Mouse (Mus musculus): ENCODE results near the gene Aff3. TPM values are rescaled to one million over a fixed set of nuclear protein-coding genes. Genes with fewer than 3 reads are reported as not detected.

Gene Aff3
- total and polyA plus RNA-seq, 3 experiments = 1.4 to 3.1 (median 2.4) TPM

DNA sequence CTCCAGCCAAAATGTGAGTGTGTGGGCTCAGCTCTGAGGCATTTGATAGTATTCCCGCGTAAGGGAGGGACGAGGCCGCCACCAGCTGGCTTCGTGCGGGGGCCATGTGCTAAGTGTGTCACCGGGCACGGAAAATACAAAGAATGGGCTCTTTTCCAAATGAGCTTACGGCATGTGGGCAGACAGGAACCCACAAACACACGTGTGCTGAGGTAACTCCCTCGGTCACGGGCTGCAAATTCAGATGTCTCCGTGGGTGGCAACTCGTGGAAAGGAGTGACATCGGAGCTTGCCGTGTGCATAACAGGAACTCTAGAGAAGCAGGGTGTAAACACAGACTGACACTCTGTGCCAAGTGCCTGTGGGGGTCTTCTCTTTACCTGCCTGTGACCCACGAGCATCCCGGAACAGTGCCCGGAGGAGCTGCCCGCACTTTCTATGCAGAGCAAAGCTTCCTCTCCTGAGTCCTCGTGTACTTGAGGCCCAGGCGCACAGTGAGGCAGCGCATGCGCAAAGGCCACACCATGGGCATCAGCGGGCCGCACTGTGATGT is 305.9 kb downstream of the Aff3 start:
- peak overlapping the region; percentile 9; the same call in 1 of the 2 replicates for H3K27ac ChIP-seq
- H3K4me1 ChIP-seq (ENCODE audit: control insufficient read depth, insufficient read depth, low read length) = peaks cover 2% of the 10 kb centered on the region; the same call in 1 of the 2 replicates
- intact Hi-C loops (cut with DNase I) = no loop called here
- no peak overlapping the region for H3K4me3 ChIP-seq
- no peaks in the 10 kb centered on the region for H3K36me3 ChIP-seq (ENCODE audit: control insufficient read depth, insufficient read depth, low read length)
- H3K9ac ChIP-seq (ENCODE audit: low read depth, low read length) = no peak overlapping the region
- TF ChIP-seq POLR2A (IDR thresholded peaks at IDR 0.05; ENCODE audit: insufficient read depth, low read depth, low read length) (no peak), EP300 (IDR thresholded peaks at IDR 0.05; ENCODE audit: insufficient read depth, low read depth, low read length) (no peak), CTCF (IDR thresholded peaks at IDR 0.05) (no peak)
- WGBS = 74% methylated on average over 26 of the region's 26 CpGs
- no peaks in the 10 kb centered on the region for H3K79me2 ChIP-seq (replicated peaks; ENCODE audit: control insufficient read depth, insufficient read depth, low read length)
- no peaks in the 10 kb centered on the region for H3K27me3 ChIP-seq (ENCODE audit: control insufficient read depth, insufficient read depth, low read length)
- DNase-seq = no peak

DNA sequence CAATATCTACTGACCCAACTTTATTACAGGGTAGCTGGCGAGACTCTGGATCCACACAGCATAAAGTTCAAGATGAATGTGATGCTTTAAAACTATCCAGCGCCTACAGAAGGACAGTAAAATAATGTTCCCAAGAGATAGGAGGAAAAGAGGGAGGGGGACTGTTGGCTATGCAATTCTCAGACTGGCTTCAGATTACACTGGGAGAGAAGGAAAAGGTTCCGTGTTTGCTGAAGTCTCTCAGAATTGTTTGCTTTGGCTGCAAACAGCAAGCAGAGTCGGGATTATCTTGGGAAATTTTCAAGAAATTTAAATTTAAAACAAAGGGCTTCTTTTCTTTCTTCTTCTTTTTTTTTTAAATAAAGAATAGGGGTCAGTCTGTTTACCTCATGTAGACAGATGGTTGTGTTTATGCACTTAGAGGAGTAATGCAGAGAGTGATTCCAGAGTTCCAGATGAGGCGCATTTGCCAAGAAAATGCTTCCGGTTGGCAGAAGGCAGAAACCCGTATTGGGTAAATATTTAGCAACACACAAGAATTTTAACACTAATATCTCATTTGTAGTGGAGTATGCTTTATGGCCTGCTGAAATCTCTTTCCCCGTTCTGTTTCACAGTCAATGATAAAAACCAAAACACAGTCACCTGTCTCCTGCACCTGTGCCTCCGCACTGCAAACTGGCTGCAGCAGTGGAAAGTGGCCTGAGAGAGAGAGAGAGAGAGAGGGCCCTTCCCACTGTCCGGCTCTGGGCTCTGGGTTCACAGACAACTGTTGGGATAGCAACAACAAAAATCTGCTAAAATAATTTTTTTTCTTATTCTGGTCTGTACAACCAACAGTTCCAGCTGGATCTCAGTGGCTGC is 306.6 kb downstream of the Aff3 start:
- WGBS = 48% methylated on average over 10 of the region's 10 CpGs
- intact Hi-C loops (cut with DNase I) = no loop called here
- H3K4me1 ChIP-seq (ENCODE audit: control insufficient read depth, insufficient read depth, low read length) = peaks cover 2% of the 10 kb centered on the region; the same call in 1 of the 2 replicates
- H3K4me3 ChIP-seq = no peak overlapping the region
- H3K9ac ChIP-seq (ENCODE audit: low read depth, low read length) = no peak overlapping the region
- TF ChIP-seq CTCF (IDR thresholded peaks at IDR 0.05) (no peak), POLR2A (IDR thresholded peaks at IDR 0.05; ENCODE audit: insufficient read depth, low read depth, low read length) (no peak), EP300 (IDR thresholded peaks at IDR 0.05; ENCODE audit: insufficient read depth, low read depth, low read length) (no peak)
- H3K36me3 ChIP-seq (ENCODE audit: control insufficient read depth, insufficient read depth, low read length) = no peaks in the 10 kb centered on the region
- peak; percentile 56 for DNase-seq
- no peaks in the 10 kb centered on the region for H3K27me3 ChIP-seq (ENCODE audit: control insufficient read depth, insufficient read depth, low read length)
- H3K27ac ChIP-seq = no peak overlapping the region; the same call in 1 of the 2 replicates
- no peaks in the 10 kb centered on the region for H3K79me2 ChIP-seq (replicated peaks; ENCODE audit: control insufficient read depth, insufficient read depth, low read length)

GRCm38 (mm10) chr1:38354585-38354984 is 310.2 kb downstream of the Aff3 start:
- no peak overlapping the region for H3K27ac ChIP-seq
- 85% methylated on average over 4 of the region's 4 CpGs for WGBS
- no peak for DNase-seq
- intact Hi-C loops (cut with DNase I) = no loop called here
- no peaks in the 10 kb centered on the region for H3K79me2 ChIP-seq (replicated peaks; ENCODE audit: control insufficient read depth, insufficient read depth, low read length)
- no peak overlapping the region for H3K9ac ChIP-seq (ENCODE audit: low read depth, low read length)
- TF ChIP-seq CTCF (IDR thresholded peaks at IDR 0.05) = no peak
- no peak for TF ChIP-seq EP300 (IDR thresholded peaks at IDR 0.05; ENCODE audit: insufficient read depth, low read depth, low read length)
- TF ChIP-seq POLR2A (IDR thresholded peaks at IDR 0.05; ENCODE audit: insufficient read depth, low read depth, low read length) = no peak
- H3K4me1 ChIP-seq (ENCODE audit: control insufficient read depth, insufficient read depth, low read length) = peaks cover 2% of the 10 kb centered on the region; the same call in 1 of the 2 replicates
- H3K4me3 ChIP-seq = no peak overlapping the region
- H3K36me3 ChIP-seq (ENCODE audit: control insufficient read depth, insufficient read depth, low read length) = no peaks in the 10 kb centered on the region
- no peaks in the 10 kb centered on the region for H3K27me3 ChIP-seq (ENCODE audit: control insufficient read depth, insufficient read depth, low read length)

DNA sequence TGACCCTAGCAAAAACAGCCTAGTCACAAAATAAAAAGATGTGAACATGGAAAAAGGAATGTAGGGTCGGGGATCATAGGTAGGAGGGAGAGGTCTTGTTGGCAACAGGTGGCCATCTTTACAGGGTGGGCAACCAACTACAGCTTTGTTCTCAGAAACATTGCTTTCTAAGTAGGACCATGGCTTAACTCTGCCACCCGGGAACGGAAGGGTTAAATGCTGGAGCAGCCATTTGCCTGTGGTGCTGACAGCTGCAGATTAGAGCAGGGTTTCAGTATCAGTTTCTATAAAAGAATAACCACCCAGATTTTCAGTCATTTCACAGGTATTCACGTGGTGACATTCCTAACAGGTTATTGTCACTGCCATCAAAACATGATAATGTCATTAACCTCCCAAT is 317.4 kb downstream of the Aff3 start:
- Histone ChIP-seq H3K36me3 (ENCODE audit: control insufficient read depth, insufficient read depth, low read length) (no peaks in the 10 kb centered on the region), H3K4me3 (no peak overlapping the region), H3K79me2 (replicated peaks; ENCODE audit: control insufficient read depth, insufficient read depth, low read length) (no peaks in the 10 kb centered on the region), H3K4me1 (ENCODE audit: control insufficient read depth, insufficient read depth, low read length) (no peaks in the 10 kb centered on the region), H3K27me3 (ENCODE audit: control insufficient read depth, insufficient read depth, low read length) (no peaks in the 10 kb centered on the region), H3K9ac (ENCODE audit: low read depth, low read length) (no peak overlapping the region), H3K27ac (no peak overlapping the region)
- intact Hi-C loops (cut with DNase I) = no loop called here
- TF ChIP-seq POLR2A (IDR thresholded peaks at IDR 0.05; ENCODE audit: insufficient read depth, low read depth, low read length) (no peak), CTCF (IDR thresholded peaks at IDR 0.05) (no peak), EP300 (IDR thresholded peaks at IDR 0.05; ENCODE audit: insufficient read depth, low read depth, low read length) (no peak)
- DNase-seq = no peak
- 67% methylated on average over 4 of the region's 4 CpGs for WGBS

GRCm38 (mm10) chr1:38334206-38334605 is 330.5 kb downstream of the Aff3 start:
- Histone ChIP-seq H3K27ac (no peak overlapping the region; the same call in 1 of the 2 replicates), H3K27me3 (ENCODE audit: control insufficient read depth, insufficient read depth, low read length) (no peaks in the 10 kb centered on the region), H3K79me2 (replicated peaks; ENCODE audit: control insufficient read depth, insufficient read depth, low read length) (no peaks in the 10 kb centered on the region), H3K36me3 (ENCODE audit: control insufficient read depth, insufficient read depth, low read length) (no peaks in the 10 kb centered on the region), H3K4me3 (no peak overlapping the region), H3K9ac (ENCODE audit: low read depth, low read length) (no peak overlapping the region), H3K4me1 (ENCODE audit: control insufficient read depth, insufficient read depth, low read length) (no peaks in the 10 kb centered on the region)
- WGBS = 31% methylated on average over 7 of the region's 7 CpGs
- intact Hi-C loops (cut with DNase I) = no loop called here
- peak; percentile 25 to 27 for DNase-seq
- TF ChIP-seq EP300 (IDR thresholded peaks at IDR 0.05; ENCODE audit: insufficient read depth, low read depth, low read length) = no peak
- no peak for TF ChIP-seq POLR2A (IDR thresholded peaks at IDR 0.05; ENCODE audit: insufficient read depth, low read depth, low read length)
- no peak for TF ChIP-seq CTCF (IDR thresholded peaks at IDR 0.05)

GRCm38 (mm10) chr1:38332919-38333318 is 331.8 kb downstream of the Aff3 start:
- Histone ChIP-seq H3K36me3 (ENCODE audit: control insufficient read depth, insufficient read depth, low read length) (no peaks in the 10 kb centered on the region), H3K9ac (ENCODE audit: low read depth, low read length) (no peak overlapping the region), H3K27me3 (ENCODE audit: control insufficient read depth, insufficient read depth, low read length) (no peaks in the 10 kb centered on the region), H3K79me2 (replicated peaks; ENCODE audit: control insufficient read depth, insufficient read depth, low read length) (no peaks in the 10 kb centered on the region), H3K27ac (no peak overlapping the region), H3K4me1 (ENCODE audit: control insufficient read depth, insufficient read depth, low read length) (no peaks in the 10 kb centered on the region), H3K4me3 (no peak overlapping the region)
- 88% methylated on average over 5 of the region's 5 CpGs for WGBS
- DNase-seq = no peak
- intact Hi-C loops (cut with DNase I) = no loop called here
- TF ChIP-seq POLR2A (IDR thresholded peaks at IDR 0.05; ENCODE audit: insufficient read depth, low read depth, low read length) (no peak), CTCF (IDR thresholded peaks at IDR 0.05) (no peak), EP300 (IDR thresholded peaks at IDR 0.05; ENCODE audit: insufficient read depth, low read depth, low read length) (no peak)
